Mouse (Mus musculus) cerebellum, adult (tissue): Measurements from ENCODE around the gene Gimap4.

Experiments
- ATAC-seq: cut with Nextera tagmentation; 2 replicates; pipeline ENCODE4 v1.9.2; 2017; ENCODE audit warnings: mild to moderate bottlenecking, moderate library complexity, mixed read lengths; ENCODE audit not compliant: insufficient number of reproducible peaks, low FRiP score, low TSS enrichment

Gene Gimap4

GRCm38 (mm10) chr6:48698888-48699287, 14.5 kb downstream of the Gimap4 start:
- ATAC-seq: no peak

DNA sequence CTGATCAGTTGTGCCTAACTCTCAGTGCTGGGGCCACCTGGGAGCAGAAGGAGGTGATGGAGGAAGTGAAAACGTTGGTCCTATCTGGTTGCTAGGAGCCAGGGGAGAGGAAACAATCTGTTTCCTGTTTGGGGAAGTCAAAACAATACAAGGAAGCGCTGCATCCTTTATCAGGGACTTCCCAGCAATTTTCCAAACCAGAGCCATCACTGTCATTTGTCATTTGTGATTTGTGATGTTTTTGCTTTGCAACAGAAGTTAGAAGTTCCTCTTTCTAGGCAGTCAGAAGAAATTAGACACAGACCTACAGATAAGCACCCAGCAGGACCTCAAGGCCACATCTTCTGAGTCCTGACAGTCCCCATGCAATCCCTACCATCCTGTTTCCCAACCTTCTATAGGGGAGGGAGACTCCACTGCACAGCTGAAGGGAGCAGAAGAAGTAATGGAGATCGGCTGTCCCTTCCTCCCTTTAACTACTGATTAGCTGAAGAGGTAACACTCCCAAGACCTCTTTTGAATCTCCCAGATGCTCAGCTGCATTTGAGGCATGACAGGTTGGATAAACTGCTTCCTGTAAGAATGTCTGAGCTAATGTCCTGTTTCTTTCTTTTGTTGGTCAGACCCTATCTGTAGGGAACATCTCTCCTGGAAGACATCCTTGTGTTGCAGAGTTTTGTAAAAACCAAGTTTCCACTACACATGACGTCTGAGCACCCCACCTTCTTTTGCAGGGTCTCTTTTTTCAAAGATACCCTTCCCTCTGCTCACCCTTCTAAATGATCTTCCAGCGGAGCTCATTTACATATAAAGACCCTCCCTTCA, 16.1 kb downstream of the Gimap4 start:
- ATAC-seq: no peak

DNA sequence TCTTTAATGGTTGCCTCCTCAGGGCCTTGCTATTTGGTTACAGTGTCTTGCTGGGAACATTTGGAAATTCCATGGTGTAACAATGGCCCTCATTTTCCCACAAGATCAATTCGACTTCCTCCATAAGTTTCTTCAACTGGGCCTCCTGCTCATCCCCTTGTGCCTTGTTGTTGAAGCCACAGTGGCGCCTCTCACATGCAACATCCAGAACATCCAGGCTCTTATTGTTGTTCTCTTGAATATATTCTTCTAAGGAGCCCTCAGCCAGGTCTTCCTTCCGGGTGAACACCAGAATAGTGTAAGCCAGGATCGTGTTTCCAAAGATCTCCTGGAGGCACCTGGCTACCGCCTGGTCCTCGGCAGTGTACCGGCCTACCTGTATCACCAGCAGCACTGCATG, 17.8 kb downstream of the Gimap4 start:
- ATAC-seq: no peak

DNA sequence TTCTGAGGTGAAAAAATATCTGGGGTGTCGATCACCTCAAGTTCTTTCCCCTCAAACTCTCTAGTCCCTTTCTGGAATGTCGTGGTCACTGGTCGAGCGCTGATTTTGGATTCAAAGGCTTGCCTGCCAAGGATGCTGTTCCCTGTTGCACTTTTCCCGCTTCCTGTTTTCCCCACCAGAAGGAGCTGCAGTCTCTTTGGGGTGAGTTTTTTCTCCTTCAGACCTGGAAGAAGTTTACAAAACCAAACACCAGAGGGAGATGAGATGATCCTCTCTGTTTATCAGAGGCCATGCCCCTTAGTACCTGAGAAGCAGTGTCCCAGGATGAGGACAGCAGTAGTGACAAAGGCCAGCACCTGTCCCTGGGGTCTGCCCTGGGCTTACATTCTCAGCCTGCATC, 18.3 kb downstream of the Gimap4 start:
- ATAC-seq: no peak

GRCm38 (mm10) chr6:48704146-48704545, 19.8 kb downstream of the Gimap4 start:
- ATAC-seq: no peak

DNA sequence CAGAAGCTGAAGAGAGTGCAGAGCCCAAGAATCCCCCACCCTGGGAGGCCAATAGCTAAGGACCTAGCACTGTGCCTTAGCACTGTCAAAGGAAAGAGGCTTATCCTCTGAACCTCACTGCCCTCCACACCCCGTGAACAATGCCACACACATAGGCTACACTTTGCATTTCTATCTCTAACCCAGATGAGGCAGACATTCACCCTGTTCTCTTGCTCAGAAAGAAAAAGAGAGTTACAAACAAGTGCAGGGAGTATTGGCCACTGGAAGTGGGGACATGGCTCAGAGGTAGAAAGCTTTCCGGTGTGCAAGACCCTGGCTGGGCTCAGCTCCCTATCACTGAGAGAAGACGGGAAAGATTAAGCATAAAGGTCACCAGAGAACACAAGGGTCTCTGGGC, 21.8 kb downstream of the Gimap4 start:
- no peak for ATAC-seq

- ATAC-seq: no peak
Measured at GRCm38 (mm10) chr6:48718455-48718854, 34.1 kb downstream of the Gimap4 start, which contains the start of the genes Gm28053 and Gimap7. Gene Gm28053 (plus strand): TSS chr6:48718607. Gene Gimap7 (plus strand): TSS chr6:48718621.

DNA sequence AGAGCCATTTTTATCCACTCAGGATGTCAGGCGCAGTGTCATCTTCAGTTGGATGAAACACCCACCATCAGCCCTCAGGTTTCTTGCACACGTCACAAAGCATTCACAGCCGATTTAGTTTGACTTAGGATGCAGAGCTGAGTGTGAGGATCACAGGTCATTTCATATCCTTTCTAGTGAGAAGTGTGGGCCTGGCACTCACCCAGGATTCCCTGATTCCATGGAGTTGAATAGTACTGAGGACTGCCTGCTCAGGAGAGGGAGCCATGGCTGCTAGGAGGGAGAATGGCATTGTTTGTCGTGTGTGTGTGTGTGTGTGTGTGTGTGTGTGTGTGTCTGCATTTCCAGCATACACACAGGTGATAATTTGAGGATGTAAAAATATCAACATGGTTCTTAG, 36.0 kb downstream of the Gimap4 start:
- ATAC-seq: no peak

- no peak for ATAC-seq
Measured at GRCm38 (mm10) chr6:48723468-48723867, 39.1 kb downstream of the Gimap4 start.

- ATAC-seq: no peak
Measured at GRCm38 (mm10) chr6:48725476-48725875, 41.1 kb downstream of the Gimap4 start.

GRCm38 (mm10) chr6:48727761-48728160, 43.4 kb downstream of the Gimap4 start:
- no peak for ATAC-seq

DNA sequence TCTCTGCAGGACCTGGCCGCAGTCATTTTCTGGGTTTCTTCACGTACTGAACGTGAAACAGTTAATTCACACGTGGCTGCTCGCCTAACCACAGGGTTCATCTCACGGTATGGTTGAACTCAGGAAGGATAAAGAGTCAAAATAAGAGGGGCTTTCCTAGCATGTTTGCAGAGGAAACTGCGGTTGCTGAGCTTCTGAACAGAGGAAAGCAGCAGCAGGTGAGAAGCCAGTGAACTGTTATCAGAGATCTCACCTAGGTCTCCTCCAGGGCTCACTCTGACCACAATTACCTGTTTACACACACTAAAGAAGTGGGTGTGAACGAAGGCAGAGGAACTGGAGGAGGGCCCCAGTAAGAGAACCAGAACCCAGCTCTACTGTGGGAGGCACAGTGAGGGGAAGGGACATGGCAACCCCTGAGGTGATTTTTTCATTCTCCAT, 48.5 kb downstream of the Gimap4 start:
- no peak for ATAC-seq

DNA sequence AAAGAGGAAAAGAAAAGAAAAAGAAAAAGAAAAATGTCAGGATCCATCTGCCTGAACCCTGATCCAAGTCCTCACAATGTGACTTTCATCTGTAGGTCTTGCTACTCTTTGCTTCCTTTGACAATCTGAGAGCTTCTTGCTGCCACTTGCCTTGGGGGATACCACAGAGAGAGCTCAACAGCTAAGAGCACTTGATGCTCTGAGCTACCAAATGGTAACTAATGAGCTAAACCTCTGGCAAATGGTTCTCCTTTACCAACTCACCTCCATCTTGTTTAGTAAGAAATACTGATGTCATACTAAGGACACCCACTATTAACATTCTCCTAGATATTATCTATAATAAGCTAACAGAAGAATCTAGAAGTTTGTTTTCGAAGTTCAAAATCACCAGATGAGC, 49.3 kb downstream of the Gimap4 start:
- ATAC-seq: no peak

GRCm38 (mm10) chr6:48737053-48737452, 52.7 kb downstream of the Gimap4 start:
- ATAC-seq: no peak

- ATAC-seq: no peak
Measured at GRCm38 (mm10) chr6:48737688-48738087, 53.3 kb downstream of the Gimap4 start.

DNA sequence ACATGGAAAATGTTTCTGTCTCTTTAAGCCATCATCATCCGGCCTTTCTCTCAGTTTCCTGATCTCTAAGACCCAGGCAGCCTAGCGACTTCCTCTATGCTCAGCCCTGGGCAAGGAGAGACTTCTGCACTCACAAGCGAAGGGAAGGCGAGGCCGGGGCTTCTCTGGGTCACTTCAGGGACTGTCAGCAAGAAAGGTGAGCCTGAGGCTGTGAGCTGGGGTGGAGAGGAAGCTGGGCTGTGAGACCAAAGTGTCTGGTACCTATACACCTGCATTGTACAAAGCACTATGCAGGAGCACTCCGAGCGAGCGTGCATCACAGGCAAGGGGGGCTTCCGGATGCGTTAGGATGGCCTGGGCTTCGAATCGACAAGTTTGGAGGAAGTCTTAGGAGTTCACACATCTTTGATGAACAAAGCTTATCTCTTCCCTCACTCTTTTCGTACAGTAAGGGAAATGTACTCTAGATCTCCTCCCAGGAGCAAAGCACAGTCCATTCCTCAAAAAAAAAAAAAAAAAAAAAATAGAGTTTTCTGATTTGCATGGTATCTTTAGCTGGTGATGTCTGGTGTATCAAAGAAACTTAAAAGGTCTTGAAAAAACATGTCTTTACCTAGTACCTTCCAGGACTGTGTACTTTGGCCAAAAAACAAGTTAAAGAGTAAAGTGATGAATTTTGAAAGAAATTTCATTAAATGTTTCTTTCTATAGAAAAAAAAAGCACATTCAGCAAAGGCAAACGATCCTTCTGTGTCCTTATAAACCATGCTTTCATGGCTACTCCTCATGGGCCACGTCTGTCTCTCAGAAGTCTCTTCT, 54.8 kb downstream of the Gimap4 start, which contains the start of gene Gimap1:
Gene Gimap1 (plus strand): TSS at position 94 of the 819 bp plus-strand sequence.
- ATAC-seq: no peak

DNA sequence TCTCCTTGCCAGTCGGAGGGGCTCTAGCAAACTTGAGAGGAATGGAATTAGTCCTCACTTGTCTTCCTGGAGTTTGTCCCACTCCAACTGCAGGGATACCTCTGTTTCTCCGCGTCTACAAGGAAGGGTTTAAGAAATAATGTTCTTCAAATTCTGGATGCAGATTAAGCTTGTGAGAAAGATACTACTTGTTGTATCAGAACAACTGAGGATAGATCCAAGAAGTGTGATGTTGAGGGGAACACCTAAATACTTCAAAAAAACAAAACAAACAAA, 55.4 kb downstream of the Gimap4 start:
- no peak for ATAC-seq

GRCm38 (mm10) chr6:48740501-48741169, 56.3 kb downstream of the Gimap4 start:
- ATAC-seq: no peak

- ATAC-seq: no peak
Measured at GRCm38 (mm10) chr6:48741273-48741672, 56.9 kb downstream of the Gimap4 start.
